In genomic region chrX:69818188-69818587, GRCm38 (mm10) we compare ENCODE assay signal across 27 mouse cellular contexts.
DNase-seq lines count a peak whose midpoint lies in the region; ATAC-seq lines count a peak whose summit lies in the region.
"Had no signal": no experiment of that assay in that cellular context is flagged by ENCODE, and none has a peak within 500 bp of the region (broad histone marks: within the 10 kb centered on the region; RNA-seq: fewer than 3 reads in every experiment).

No protein-coding gene starts in this region.

- H3K27me3 ChIP-seq in forebrain, embryonic 14.5 days (replicated peaks; ENCODE audit: control insufficient read depth, insufficient read depth, low read length): no peaks in the 10 kb centered on the region
- H3K27me3 ChIP-seq in forebrain, embryonic 12.5 days: no peaks in the 10 kb centered on the region
- H3K27me3 ChIP-seq in neural tube, embryonic 13.5 days: no peaks in the 10 kb centered on the region
- no peaks in the 10 kb centered on the region for H3K27me3 ChIP-seq in kidney, embryonic 14.5 days (ENCODE audit: control insufficient read depth, insufficient read depth, low read length)
- H3K27me3 ChIP-seq: CH12.LX; embryonic facial prominence, embryonic 13.5 days; embryonic facial prominence, embryonic 15.5 days; forebrain, embryonic 15.5 days had no signal

- H3K4me1 ChIP-seq in forebrain, embryonic 14.5 days (ENCODE audit: control insufficient read depth, insufficient read depth, low read length): no peaks in the 10 kb centered on the region
- no peaks in the 10 kb centered on the region for H3K4me1 ChIP-seq in forebrain, embryonic 12.5 days
- H3K4me1 ChIP-seq in neural tube, embryonic 13.5 days (replicated peaks): no peaks in the 10 kb centered on the region
- no peaks in the 10 kb centered on the region for H3K4me1 ChIP-seq in kidney, embryonic 14.5 days (ENCODE audit: control insufficient read depth, insufficient read depth, low read length)
- H3K4me1 ChIP-seq: embryonic facial prominence, embryonic 13.5 days; embryonic facial prominence, embryonic 15.5 days; forebrain, embryonic 10.5 days; forebrain, embryonic 15.5 days had no signal

- no peak overlapping the region for H3K4me3 ChIP-seq in forebrain, embryonic 14.5 days (ENCODE audit: low read depth, low read length)
- H3K4me3 ChIP-seq in forebrain, embryonic 12.5 days (replicated peaks): no peak overlapping the region
- H3K4me3 ChIP-seq in neural tube, embryonic 13.5 days: no peak overlapping the region
- no peak overlapping the region for H3K4me3 ChIP-seq in kidney, embryonic 14.5 days (ENCODE audit: low read length)
- H3K4me3 ChIP-seq: embryonic facial prominence, embryonic 13.5 days; embryonic facial prominence, embryonic 15.5 days; erythroblast, embryonic 14.5 days; forebrain, embryonic 10.5 days; forebrain, embryonic 15.5 days had no signal

- WGBS in forebrain, embryonic 14.5 days: 50% methylated on average over 5 of the region's 5 CpGs
- 56% methylated on average over 5 of the region's 5 CpGs for WGBS in forebrain, embryonic 12.5 days
- 49% methylated on average over 5 of the region's 5 CpGs for WGBS in neural tube, embryonic 13.5 days
- WGBS in kidney, embryonic 14.5 days: 73% methylated on average over 5 of the region's 5 CpGs

- no peak overlapping the region for H3K27ac ChIP-seq in forebrain, embryonic 14.5 days (ENCODE audit: low read depth, low read length)
- no peak overlapping the region for H3K27ac ChIP-seq in forebrain, embryonic 12.5 days
- no peak overlapping the region for H3K27ac ChIP-seq in neural tube, embryonic 13.5 days (replicated peaks)
- H3K27ac ChIP-seq in kidney, embryonic 14.5 days (ENCODE audit: low read depth, low read length): no peak overlapping the region
- H3K27ac ChIP-seq: embryonic facial prominence, embryonic 13.5 days; embryonic facial prominence, embryonic 15.5 days; forebrain, embryonic 10.5 days; forebrain, embryonic 15.5 days had no signal

- no peaks in the 10 kb centered on the region for H3K36me3 ChIP-seq in forebrain, embryonic 14.5 days (ENCODE audit: control insufficient read depth, insufficient read depth, low read length)
- H3K36me3 ChIP-seq in forebrain, embryonic 12.5 days (replicated peaks): no peaks in the 10 kb centered on the region
- no peaks in the 10 kb centered on the region for H3K36me3 ChIP-seq in neural tube, embryonic 13.5 days
- H3K36me3 ChIP-seq in kidney, embryonic 14.5 days (ENCODE audit: control insufficient read depth, insufficient read depth, low read length): no peaks in the 10 kb centered on the region
- H3K36me3 ChIP-seq: embryonic facial prominence, embryonic 13.5 days; embryonic facial prominence, embryonic 15.5 days; forebrain, embryonic 10.5 days; forebrain, embryonic 15.5 days; G1E had no signal

- DNase-seq in forebrain, embryonic 14.5 days (ENCODE audit: low spot score): peak; percentile 41
- no peak for DNase-seq in neural tube, embryonic 10.5 days (ENCODE audit: extremely low spot score, low spot score)
- DNase-seq in retina, postnatal 1 day: peak; percentile 17
- DNase-seq: adrenal gland, adult 8-10 months; adrenal gland, postnatal 14 days; adrenal gland, postnatal 36 days; B cell, adult 2 months; cerebellum, adult 11 months; cerebellum, adult 18-20 months; cerebellum, adult 8-10 months; cerebellum, adult 9-11 months; cerebellum, postnatal 14 days; cerebellum, postnatal 36 days; embryo, embryonic 11 days had no signal

- no peaks in the 10 kb centered on the region for H3K9me3 ChIP-seq in forebrain, embryonic 14.5 days (replicated peaks; ENCODE audit: control insufficient read depth, low read length)
- H3K9me3 ChIP-seq in forebrain, embryonic 12.5 days: no peaks in the 10 kb centered on the region
- H3K9me3 ChIP-seq in neural tube, embryonic 13.5 days: no peaks in the 10 kb centered on the region
- H3K9me3 ChIP-seq in kidney, embryonic 14.5 days (ENCODE audit: control insufficient read depth, low read length): no peaks in the 10 kb centered on the region
- H3K9me3 ChIP-seq: embryonic facial prominence, embryonic 13.5 days; embryonic facial prominence, embryonic 15.5 days; forebrain, embryonic 10.5 days; forebrain, embryonic 15.5 days; G1E had no signal

- H3K4me2 ChIP-seq in forebrain, embryonic 14.5 days (ENCODE audit: low read length): no peak overlapping the region
- H3K4me2 ChIP-seq in forebrain, embryonic 12.5 days: no peak overlapping the region
- no peak overlapping the region for H3K4me2 ChIP-seq in neural tube, embryonic 13.5 days
- no peak overlapping the region for H3K4me2 ChIP-seq in kidney, embryonic 14.5 days (replicated peaks; ENCODE audit: low read depth, low read length)
- H3K4me2 ChIP-seq: embryonic facial prominence, embryonic 13.5 days; embryonic facial prominence, embryonic 15.5 days; forebrain, embryonic 15.5 days had no signal

- H3K9ac ChIP-seq in forebrain, embryonic 14.5 days (ENCODE audit: low read length): no peak overlapping the region
- no peak overlapping the region for H3K9ac ChIP-seq in forebrain, embryonic 12.5 days
- no peak overlapping the region for H3K9ac ChIP-seq in neural tube, embryonic 13.5 days
- H3K9ac ChIP-seq in kidney, embryonic 14.5 days (ENCODE audit: low read depth, low read length): no peak overlapping the region
- H3K9ac ChIP-seq: embryonic facial prominence, embryonic 13.5 days; embryonic facial prominence, embryonic 15.5 days; forebrain, embryonic 15.5 days had no signal

- ATAC-seq in forebrain, embryonic 14.5 days: no peak
- no peak for ATAC-seq in forebrain, embryonic 12.5 days (ENCODE audit: low FRiP score)
- ATAC-seq in neural tube, embryonic 13.5 days (ENCODE audit: low read depth): peak; percentile 69
- no peak for ATAC-seq in kidney, embryonic 14.5 days (ENCODE audit: low FRiP score, low TSS enrichment)
- ATAC-seq: activated CD4-positive, CD25-positive, alpha-beta regulatory T cell, adult 4 months; CD4-positive, CD25-positive, alpha-beta regulatory T cell, adult 4 months; Patski had no signal
